Mouse (Mus musculus): ENCODE results near the gene Gm37240. TPM values are rescaled to one million over a fixed set of nuclear protein-coding genes. Genes with fewer than 3 reads are reported as not detected.

The Gm37240 gene
- polyA plus RNA-seq, 1 experiment from 2014 or later: 0.48 TPM

- H3K27ac ChIP-seq: no peak overlapping the region
- H3K4me3 ChIP-seq: no peak overlapping the region
- H3K9me3 ChIP-seq (replicated peaks): no peaks in the 10 kb centered on the region
- no peak overlapping the region for H3K4me2 ChIP-seq
- 88% methylated on average over 9 of the region's 9 CpGs for WGBS
- H3K9ac ChIP-seq: no peak overlapping the region
- no peaks in the 10 kb centered on the region for H3K36me3 ChIP-seq (ENCODE audit: poor library complexity, severe bottlenecking)
- peaks cover 6% of the 10 kb centered on the region; the same call in 1 of the 2 replicates for H3K4me1 ChIP-seq
- ATAC-seq: no peak
- H3K27me3 ChIP-seq: no peaks in the 10 kb centered on the region
Measured at GRCm38 (mm10) chr3:84705224-84705623, 1182.1 kb downstream of the Gm37240 start.

- no peak for ATAC-seq
Measured at GRCm38 (mm10) chr3:84703083-84703810, 1184.1 kb downstream of the Gm37240 start.

DNA sequence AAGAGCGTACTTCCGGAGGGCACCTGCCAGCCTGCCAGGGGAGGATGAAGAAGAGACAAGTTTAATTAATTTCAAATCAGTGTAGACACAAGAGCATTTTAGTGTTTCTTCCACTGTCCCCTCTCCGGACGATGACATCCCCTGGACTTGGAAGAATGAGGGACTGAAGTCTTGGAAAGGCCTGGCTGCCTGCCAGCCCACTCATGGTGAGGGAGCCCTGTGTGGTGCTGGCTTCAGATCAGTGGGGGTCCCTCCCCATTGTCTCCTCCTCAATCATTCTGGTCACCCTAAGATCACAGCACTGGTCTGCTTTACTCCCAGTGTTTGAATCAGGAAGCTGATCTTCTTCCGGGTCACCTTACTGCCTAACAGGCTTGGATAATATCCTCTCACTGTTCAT, 1185.4 kb downstream of the Gm37240 start:
- no peak overlapping the region for H3K4me2 ChIP-seq
- no peak overlapping the region for H3K27ac ChIP-seq
- H3K36me3 ChIP-seq (ENCODE audit: poor library complexity, severe bottlenecking): no peaks in the 10 kb centered on the region
- H3K4me1 ChIP-seq: peaks cover 7% of the 10 kb centered on the region
- WGBS: 67% methylated on average over 5 of the region's 5 CpGs
- H3K4me3 ChIP-seq: no peak overlapping the region
- ATAC-seq: no peak
- no peaks in the 10 kb centered on the region for H3K27me3 ChIP-seq
- H3K9me3 ChIP-seq (replicated peaks): no peaks in the 10 kb centered on the region
- no peak overlapping the region for H3K9ac ChIP-seq

More at GRCm38 (mm10) chr3:84703083-84703810, 1184.1 kb downstream of the Gm37240 start:
- 86% methylated on average over 11 of the region's 11 CpGs for WGBS
- Histone ChIP-seq H3K27ac (no peak overlapping the region), H3K4me1 (peaks cover 6% of the 10 kb centered on the region; the same call in 1 of the 2 replicates), H3K9ac (no peak overlapping the region), H3K36me3 (ENCODE audit: poor library complexity, severe bottlenecking) (no peaks in the 10 kb centered on the region), H3K27me3 (no peaks in the 10 kb centered on the region), H3K4me3 (no peak overlapping the region), H3K9me3 (replicated peaks) (no peaks in the 10 kb centered on the region), H3K4me2 (no peak overlapping the region)

DNA sequence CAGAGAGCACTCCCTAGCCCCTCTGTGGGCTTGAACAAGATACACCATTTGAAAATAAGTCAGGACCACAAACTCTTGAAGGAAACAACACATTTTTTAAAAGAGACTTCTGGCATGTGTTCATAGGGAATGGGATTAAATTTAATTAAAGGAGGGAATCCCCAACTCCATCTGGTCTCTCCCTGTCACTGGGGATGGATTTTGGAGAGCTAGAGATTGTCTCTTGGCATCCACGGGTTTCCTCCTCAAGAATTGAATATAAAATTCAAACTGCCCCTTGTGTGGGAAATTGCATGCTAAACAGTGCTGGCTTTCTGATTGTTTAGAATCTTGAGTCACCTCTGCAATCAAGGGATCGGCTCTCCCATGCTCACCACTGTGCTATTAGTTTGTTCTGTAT, 1185.8 kb downstream of the Gm37240 start:
- Histone ChIP-seq H3K4me1 (peaks cover 12% of the 10 kb centered on the region), H3K4me3 (no peak overlapping the region), H3K27ac (no peak overlapping the region), H3K9me3 (replicated peaks) (no peaks in the 10 kb centered on the region), H3K27me3 (no peaks in the 10 kb centered on the region), H3K36me3 (ENCODE audit: poor library complexity, severe bottlenecking) (no peaks in the 10 kb centered on the region), H3K9ac (no peak overlapping the region), H3K4me2 (no peak overlapping the region)
- WGBS: 65% methylated on average over 2 of the region's 2 CpGs
- no peak for ATAC-seq

DNA sequence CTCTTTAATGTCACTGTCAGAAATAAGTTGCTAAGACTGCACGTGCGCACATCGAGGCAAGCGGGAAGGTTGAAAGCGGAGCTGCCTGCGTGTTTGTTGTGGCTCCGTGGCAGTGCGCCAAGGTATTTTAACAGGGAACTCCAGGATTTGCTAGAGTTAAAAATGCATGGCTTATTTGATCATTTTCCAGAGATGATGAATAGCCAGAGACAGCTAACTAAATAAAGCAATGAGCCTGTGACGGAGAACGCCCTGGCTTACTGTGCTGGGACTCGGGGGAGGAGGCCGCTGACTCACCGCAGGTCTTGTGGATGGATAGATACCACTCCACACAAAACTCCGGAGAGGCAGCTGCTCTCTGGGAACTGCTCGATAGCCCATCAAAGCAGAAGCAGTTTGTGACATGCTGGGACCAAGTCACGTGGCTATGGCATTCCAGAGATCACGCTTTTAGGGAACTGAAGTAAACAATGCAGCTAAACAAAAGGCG, 1190.8 kb downstream of the Gm37240 start:
- ATAC-seq: peak; percentile 55
- Histone ChIP-seq H3K9ac (peak overlapping the region; percentile 18), H3K9me3 (replicated peaks) (no peaks in the 10 kb centered on the region), H3K4me1 (peaks cover 18% of the 10 kb centered on the region), H3K4me2 (peak overlapping the region; percentile 49), H3K27ac (peak overlapping the region; percentile 10; the same call in 1 of the 2 replicates), H3K4me3 (no peak overlapping the region), H3K27me3 (no peaks in the 10 kb centered on the region), H3K36me3 (ENCODE audit: poor library complexity, severe bottlenecking) (no peaks in the 10 kb centered on the region)
- WGBS: 22% methylated on average over 18 of the region's 18 CpGs

- Histone ChIP-seq H3K27ac (peak overlapping the region; percentile 10), H3K4me2 (peak overlapping the region; percentile 49), H3K9me3 (replicated peaks) (no peaks in the 10 kb centered on the region), H3K4me3 (no peak overlapping the region), H3K9ac (no peak overlapping the region), H3K36me3 (ENCODE audit: poor library complexity, severe bottlenecking) (no peaks in the 10 kb centered on the region), H3K4me1 (peaks cover 18% of the 10 kb centered on the region), H3K27me3 (no peaks in the 10 kb centered on the region)
- peak; percentile 14; the same call in 1 of the 2 replicates for ATAC-seq
- 58% methylated on average over 9 of the region's 9 CpGs for WGBS
Measured at GRCm38 (mm10) chr3:84695867-84696361, 1191.4 kb downstream of the Gm37240 start.

DNA sequence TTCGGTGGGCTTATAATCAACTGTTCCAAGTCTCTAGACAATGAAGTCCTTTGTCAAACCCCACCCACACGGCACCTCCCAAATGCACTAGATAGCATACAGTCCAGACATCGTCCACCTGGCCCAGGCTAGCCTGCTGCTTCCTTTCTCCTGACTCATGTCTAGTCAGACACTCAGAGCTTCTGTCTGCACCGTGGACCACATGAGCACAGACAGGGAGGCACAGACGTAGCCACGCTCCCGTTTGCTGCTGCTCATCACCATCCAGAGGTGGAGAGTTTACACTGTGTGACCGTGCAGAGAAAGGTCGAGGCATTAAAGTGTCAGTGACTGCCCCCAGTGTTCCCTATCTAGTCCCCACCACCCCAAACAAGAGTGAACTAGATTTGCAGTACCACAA, 1191.9 kb downstream of the Gm37240 start:
- Histone ChIP-seq H3K4me2 (no peak overlapping the region), H3K9me3 (replicated peaks) (no peaks in the 10 kb centered on the region), H3K27ac (no peak overlapping the region), H3K27me3 (no peaks in the 10 kb centered on the region), H3K4me1 (peaks cover 18% of the 10 kb centered on the region), H3K36me3 (ENCODE audit: poor library complexity, severe bottlenecking) (no peaks in the 10 kb centered on the region), H3K4me3 (no peak overlapping the region), H3K9ac (no peak overlapping the region)
- WGBS: 67% methylated on average over 9 of the region's 9 CpGs
- ATAC-seq: peak; percentile 37

DNA sequence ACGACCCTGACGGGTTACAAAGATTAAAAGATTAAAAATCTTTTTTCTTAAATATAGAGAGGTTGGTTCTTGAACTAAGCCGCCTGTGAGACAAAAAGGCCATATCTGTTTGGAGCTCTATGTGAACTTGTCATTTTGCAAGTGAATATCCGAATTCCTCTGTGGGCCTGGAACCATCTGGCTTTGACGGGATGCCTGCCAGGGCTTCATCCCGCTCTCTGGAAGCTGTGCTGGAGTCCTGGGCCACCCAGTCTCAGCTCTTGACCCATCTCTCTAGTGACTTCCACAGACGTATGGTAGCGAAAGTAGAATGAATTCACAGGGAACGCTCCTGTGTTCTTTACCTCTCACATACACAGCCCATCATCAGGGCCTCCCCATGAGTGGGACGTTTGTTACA, 1193.4 kb downstream of the Gm37240 start:
- no peak overlapping the region for H3K4me2 ChIP-seq
- no peaks in the 10 kb centered on the region for H3K36me3 ChIP-seq (ENCODE audit: poor library complexity, severe bottlenecking)
- H3K27me3 ChIP-seq: no peaks in the 10 kb centered on the region
- 73% methylated on average over 10 of the region's 10 CpGs for WGBS
- no peak overlapping the region for H3K4me3 ChIP-seq
- H3K27ac ChIP-seq: no peak overlapping the region
- no peaks in the 10 kb centered on the region for H3K9me3 ChIP-seq (replicated peaks)
- no peak for ATAC-seq
- no peak overlapping the region for H3K9ac ChIP-seq
- H3K4me1 ChIP-seq: peaks cover 18% of the 10 kb centered on the region

GRCm38 (mm10) chr3:84692647-84693199, 1194.6 kb downstream of the Gm37240 start:
- no peak for ATAC-seq
- H3K36me3 ChIP-seq (ENCODE audit: poor library complexity, severe bottlenecking): no peaks in the 10 kb centered on the region
- 62% methylated on average over 4 of the region's 4 CpGs for whole genome bisulfite sequencing

DNA sequence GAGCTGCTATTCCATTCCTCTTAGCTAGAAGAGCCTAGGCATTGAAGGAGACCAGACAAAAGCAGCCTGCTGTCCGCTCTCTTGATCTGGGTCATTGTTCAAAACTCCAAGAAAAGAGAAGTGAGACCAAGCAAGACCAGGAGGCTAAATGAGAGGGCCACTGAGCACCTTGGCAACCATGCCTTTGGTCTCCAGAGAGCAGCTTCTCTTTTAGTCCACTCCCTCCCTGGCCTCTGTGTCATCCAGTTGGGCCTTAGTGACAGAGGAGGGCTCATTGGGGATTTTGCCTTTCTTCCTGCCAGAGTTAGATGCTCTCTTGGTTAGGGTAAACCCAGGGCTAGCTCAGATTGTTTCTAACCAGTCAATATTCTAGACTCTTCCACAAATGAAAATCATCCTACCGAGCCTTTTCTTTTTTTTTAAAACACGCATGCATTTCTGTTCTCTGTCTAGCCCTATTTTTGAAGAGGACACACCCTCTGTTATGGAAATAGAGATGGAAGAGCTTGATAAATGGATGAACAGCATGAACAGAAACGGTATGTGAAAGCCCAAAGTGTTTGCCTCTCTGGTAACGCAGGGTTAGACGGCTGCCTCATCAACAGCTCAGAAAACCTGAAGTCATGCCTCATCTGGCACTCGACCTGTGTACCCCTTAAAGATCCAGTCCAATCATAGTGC, 1197.1 kb downstream of the Gm37240 start:
- no peaks in the 10 kb centered on the region for H3K36me3 ChIP-seq (ENCODE audit: poor library complexity, severe bottlenecking)
- H3K27me3 ChIP-seq: no peaks in the 10 kb centered on the region
- H3K4me1 ChIP-seq: no peaks in the 10 kb centered on the region; the same call in none of the 2 replicates
- ATAC-seq: no peak
- no peak overlapping the region for H3K4me3 ChIP-seq
- no peak overlapping the region for H3K4me2 ChIP-seq
- H3K9me3 ChIP-seq (replicated peaks): no peaks in the 10 kb centered on the region
- H3K9ac ChIP-seq: no peak overlapping the region
- no peak overlapping the region for H3K27ac ChIP-seq
- 69% methylated on average over 7 of the region's 7 CpGs for WGBS

More at GRCm38 (mm10) chr3:84692647-84693199, 1194.6 kb downstream of the Gm37240 start:
- Histone ChIP-seq H3K4me2 (no peak overlapping the region), H3K4me3 (no peak overlapping the region), H3K27me3 (no peaks in the 10 kb centered on the region), H3K9me3 (replicated peaks) (no peaks in the 10 kb centered on the region), H3K4me1 (peaks cover 18% of the 10 kb centered on the region), H3K27ac (no peak overlapping the region), H3K9ac (no peak overlapping the region)

DNA sequence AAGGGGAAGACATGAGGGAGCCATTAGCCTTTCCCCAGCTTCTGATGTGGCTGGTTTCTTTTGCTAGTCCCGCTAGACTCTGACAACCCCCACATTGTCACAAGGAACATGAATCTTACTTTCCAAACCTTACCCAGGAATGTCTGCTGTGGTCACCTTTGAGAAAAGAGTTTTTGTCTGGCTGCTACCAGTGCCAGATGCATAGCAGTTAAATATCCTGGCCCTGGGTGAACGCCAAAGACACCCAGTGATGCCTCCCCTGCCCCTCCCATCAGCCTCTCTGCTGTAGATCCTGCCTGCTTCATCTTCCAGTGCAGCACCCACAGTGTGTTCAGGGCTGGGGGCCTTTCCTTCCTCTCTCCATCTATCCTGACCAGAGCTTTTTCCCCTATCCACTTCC, 1197.7 kb downstream of the Gm37240 start:
- Histone ChIP-seq H3K9me3 (replicated peaks) (no peaks in the 10 kb centered on the region), H3K4me1 (no peaks in the 10 kb centered on the region; the same call in none of the 2 replicates), H3K9ac (no peak overlapping the region), H3K36me3 (ENCODE audit: poor library complexity, severe bottlenecking) (no peaks in the 10 kb centered on the region), H3K27me3 (no peaks in the 10 kb centered on the region), H3K4me2 (no peak overlapping the region), H3K4me3 (no peak overlapping the region), H3K27ac (no peak overlapping the region)
- no peak for ATAC-seq
- 77% methylated on average over 2 of the region's 2 CpGs for WGBS

DNA sequence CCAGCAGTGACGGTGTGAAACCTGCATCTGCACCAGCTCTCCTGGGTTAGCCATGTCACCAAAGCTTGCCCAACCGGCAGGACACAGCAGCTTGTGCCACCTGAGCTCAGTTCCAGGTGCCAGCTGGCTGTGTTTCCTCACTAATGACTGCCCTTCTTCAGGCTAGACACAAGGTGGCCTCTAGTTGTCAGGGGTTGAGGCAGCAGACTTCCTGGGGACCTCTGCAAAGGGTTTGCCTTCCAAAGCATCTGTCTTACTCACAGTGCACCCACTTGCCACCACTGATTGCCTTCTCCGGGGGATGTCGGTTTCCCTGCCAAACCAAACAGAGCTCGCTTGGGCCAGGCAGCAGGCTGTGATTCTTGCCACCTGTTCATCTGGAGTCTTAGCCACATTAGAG, 1199.1 kb downstream of the Gm37240 start:
- Histone ChIP-seq H3K9ac (no peak overlapping the region), H3K4me3 (no peak overlapping the region), H3K9me3 (replicated peaks) (no peaks in the 10 kb centered on the region), H3K4me1 (no peaks in the 10 kb centered on the region; the same call in none of the 2 replicates), H3K27ac (no peak overlapping the region), H3K4me2 (no peak overlapping the region), H3K27me3 (no peaks in the 10 kb centered on the region), H3K36me3 (ENCODE audit: poor library complexity, severe bottlenecking) (no peaks in the 10 kb centered on the region)
- no peak for ATAC-seq
- 83% methylated on average over 5 of the region's 5 CpGs for WGBS
